7 mouse cellular contexts compared by ENCODE assay signal in genomic region chr6:13870289-13870741, GRCm38 (mm10). TPM values are rescaled to one million over a fixed set of nuclear protein-coding genes. Genes with fewer than 3 reads are reported as not detected.
DNase-seq lines count a peak whose midpoint lies in the region; ATAC-seq and TF ChIP-seq lines count a peak whose summit lies in the region.

No protein-coding gene starts in this region.

- DNase-seq in spleen, adult 2 months (ENCODE audit: low read depth in 1 of 2, low spot score in 2 of 2) = no peak
- no peak for DNase-seq in spleen, adult 12 weeks (ENCODE audit: low spot score)
- DNase-seq in cerebellum, adult 9-11 months = peak; percentile 13
- DNase-seq in neural tube, embryonic 11.5 days (ENCODE audit: low spot score) = peak; percentile 32
- no peak for DNase-seq in urinary bladder, adult 18-20 months (ENCODE audit: low spot score in 2 of 2)

- peaks cover 6% of the 10 kb centered on the region for H3K36me3 ChIP-seq in spleen, adult 2 months (ENCODE audit: control insufficient read depth, insufficient read depth, low read length)
- H3K36me3 ChIP-seq in heart, embryonic 15.5 days = no peaks in the 10 kb centered on the region; the same call in 1 of the 2 replicates
- peaks cover 7% of the 10 kb centered on the region; the same call in 1 of the 2 replicates for H3K36me3 ChIP-seq in limb, embryonic 13.5 days
- H3K36me3 ChIP-seq in neural tube, embryonic 11.5 days (ENCODE audit: control insufficient read depth, insufficient read depth, low read length) = no peaks in the 10 kb centered on the region

- H3K4me2 ChIP-seq in heart, embryonic 15.5 days = peak overlapping the region; percentile 58
- peak overlapping the region; percentile 67 for H3K4me2 ChIP-seq in limb, embryonic 13.5 days (replicated peaks)
- peak overlapping the region; percentile 47 for H3K4me2 ChIP-seq in neural tube, embryonic 11.5 days (ENCODE audit: low read depth)

- WGBS in spleen, adult 2 months = 52% methylated on average over 12 of the region's 12 CpGs
- WGBS in heart, embryonic 15.5 days = 45% methylated on average over 12 of the region's 12 CpGs
- 39% methylated on average over 12 of the region's 12 CpGs for WGBS in limb, embryonic 13.5 days
- 38% methylated on average over 12 of the region's 12 CpGs for WGBS in neural tube, embryonic 11.5 days

- H3K27me3 ChIP-seq in spleen, adult 2 months (ENCODE audit: control insufficient read depth, insufficient read depth, low read length) = no peaks in the 10 kb centered on the region
- no peaks in the 10 kb centered on the region for H3K27me3 ChIP-seq in heart, embryonic 15.5 days
- no peaks in the 10 kb centered on the region for H3K27me3 ChIP-seq in limb, embryonic 13.5 days
- no peaks in the 10 kb centered on the region for H3K27me3 ChIP-seq in neural tube, embryonic 11.5 days (ENCODE audit: control insufficient read depth, insufficient read depth, low read length)

- no peaks in the 10 kb centered on the region for H3K9me3 ChIP-seq in heart, embryonic 15.5 days (replicated peaks)
- H3K9me3 ChIP-seq in limb, embryonic 13.5 days = no peaks in the 10 kb centered on the region
- no peaks in the 10 kb centered on the region for H3K9me3 ChIP-seq in neural tube, embryonic 11.5 days (ENCODE audit: control insufficient read depth, low read length)

- peaks cover 5% of the 10 kb centered on the region; the same call in 1 of the 2 replicates for H3K4me1 ChIP-seq in spleen, adult 2 months (ENCODE audit: control insufficient read depth, insufficient read depth, insufficient read length)
- H3K4me1 ChIP-seq in heart, embryonic 15.5 days (replicated peaks) = peaks cover 10% of the 10 kb centered on the region
- peaks cover 7% of the 10 kb centered on the region; the same call in 1 of the 2 replicates for H3K4me1 ChIP-seq in limb, embryonic 13.5 days
- 0 out of 2 replicates have a peak, but pooled peaks cover 2% of the 10 kb centered on the region for H3K4me1 ChIP-seq in neural tube, embryonic 11.5 days (ENCODE audit: control insufficient read depth, insufficient read depth, low read length)

- H3K4me3 ChIP-seq in spleen, adult 2 months (ENCODE audit: extremely low read depth, insufficient read depth, insufficient read length) = peak overlapping the region; percentile 5; the same call in 1 of the 2 replicates
- H3K4me3 ChIP-seq in heart, embryonic 15.5 days = peak overlapping the region; percentile 33
- peak overlapping the region; percentile 61 for H3K4me3 ChIP-seq in limb, embryonic 13.5 days
- peak overlapping the region; percentile 29 for H3K4me3 ChIP-seq in neural tube, embryonic 11.5 days (ENCODE audit: low read depth, low read length)

- H3K27ac ChIP-seq in spleen, adult 2 months (ENCODE audit: insufficient read depth, low read length) = no peak overlapping the region
- 0 out of 2 replicates have a peak overlapping the region, but pooled peaks have one; percentile 0 for H3K27ac ChIP-seq in heart, embryonic 15.5 days
- H3K27ac ChIP-seq in limb, embryonic 13.5 days = no peak overlapping the region
- H3K27ac ChIP-seq in neural tube, embryonic 11.5 days (ENCODE audit: low read depth, low read length) = 0 out of 2 replicates have a peak overlapping the region, but pooled peaks have one; percentile 8

- no peak for ATAC-seq in heart, embryonic 15.5 days (replicated peaks; ENCODE audit: insufficient number of reproducible peaks, insufficient read depth, low FRiP score, low read depth)
- no peak for ATAC-seq in limb, embryonic 13.5 days (ENCODE audit: low FRiP score, low read depth)
- ATAC-seq in neural tube, embryonic 11.5 days (ENCODE audit: insufficient read depth, low FRiP score, low TSS enrichment) = peak; percentile 21

- TF ChIP-seq CTCF in spleen, adult 2 months (IDR thresholded peaks at IDR 0.05; ENCODE audit: extremely low read depth, insufficient read depth, insufficient read length, insufficient replicate concordance) = no peak

- peak overlapping the region; percentile 11; the same call in 1 of the 2 replicates for H3K9ac ChIP-seq in heart, embryonic 15.5 days
- peak overlapping the region; percentile 68 for H3K9ac ChIP-seq in limb, embryonic 13.5 days
- H3K9ac ChIP-seq in neural tube, embryonic 11.5 days (ENCODE audit: low read length) = peak overlapping the region; percentile 56

- no peak for TF ChIP-seq POLR2A in spleen, adult 2 months (IDR thresholded peaks at IDR 0.05; ENCODE audit: low read depth, low read length)

RNA-seq across cellular contexts. Expression of gene 2610001J05Rik, which starts 1.0 kb away (rescaled TPM):
- 12.3 and 14.4 TPM in 2 replicates for polyA plus RNA-seq in spleen, adult 2 months (2012; rRNA removed)
- polyA plus RNA-seq in heart, embryonic 15.5 days (2015; fragmentation: Nextera tagmentation; extraction: Ambion mirVana) = 110 and 118 TPM in 2 replicates
- 132 and 137 TPM in 2 replicates for polyA plus RNA-seq in limb, embryonic 13.5 days (2015; fragmentation: Nextera tagmentation; extraction: Ambion mirVana)
- 72.3 and 79.0 TPM in 2 replicates for polyA plus RNA-seq in neural tube, embryonic 11.5 days (2014; fragmentation: Nextera tagmentation; extraction: Ambion mirVana)

RNA-seq across cellular contexts. Expression of gene Gpr85, which starts 30.6 kb away (rescaled TPM):
- polyA plus RNA-seq in spleen, adult 2 months (2012; rRNA removed) = 0.12 and 0.16 TPM in 2 replicates
- 3.1 and 3.9 TPM in 2 replicates for polyA plus RNA-seq in heart, embryonic 15.5 days (2015; fragmentation: Nextera tagmentation; extraction: Ambion mirVana)
- polyA plus RNA-seq in limb, embryonic 13.5 days (2015; fragmentation: Nextera tagmentation; extraction: Ambion mirVana) = 7.4 and 7.8 TPM in 2 replicates
- 24.8 and 25.1 TPM in 2 replicates for polyA plus RNA-seq in neural tube, embryonic 11.5 days (2014; fragmentation: Nextera tagmentation; extraction: Ambion mirVana)

Comparison
In these comparisons a context has a peak if more than half of its experiments do, and no peak if none do; other contexts are left out.
1. DNase-seq: peak in cerebellum, adult 9-11 months (single experiment) and neural tube, embryonic 11.5 days (single experiment); none in spleen, adult 2 months (0 of 2), spleen, adult 12 weeks (single experiment) and urinary bladder, adult 18-20 months (0 of 2).
2. H3K27ac ChIP-seq: peak in heart, embryonic 15.5 days (single experiment) and neural tube, embryonic 11.5 days (single experiment); none in spleen, adult 2 months (single experiment) and limb, embryonic 13.5 days (single experiment).
3. H3K4me3 ChIP-seq: peak in every context shown above with its lines; median percentile 61 in limb, embryonic 13.5 days; 33 in heart, embryonic 15.5 days; 29 in neural tube, embryonic 11.5 days; 5 in spleen, adult 2 months.
4. H3K9ac ChIP-seq: peak in every context shown above with its lines; median percentile 68 in limb, embryonic 13.5 days; 56 in neural tube, embryonic 11.5 days; 11 in heart, embryonic 15.5 days.
5. Peak in every context shown above with its lines, with median percentiles within 50 percentile points of each other: H3K4me2 ChIP-seq.